Mouse (Mus musculus): ENCODE results near the gene Rhbdl1.
"Not testable (repeated sequence)": the region's sequence is repeated elsewhere in the genome, so short reads cannot be mapped to it uniquely, and the experiment has no call there.

Rhbdl1 gene

DNA sequence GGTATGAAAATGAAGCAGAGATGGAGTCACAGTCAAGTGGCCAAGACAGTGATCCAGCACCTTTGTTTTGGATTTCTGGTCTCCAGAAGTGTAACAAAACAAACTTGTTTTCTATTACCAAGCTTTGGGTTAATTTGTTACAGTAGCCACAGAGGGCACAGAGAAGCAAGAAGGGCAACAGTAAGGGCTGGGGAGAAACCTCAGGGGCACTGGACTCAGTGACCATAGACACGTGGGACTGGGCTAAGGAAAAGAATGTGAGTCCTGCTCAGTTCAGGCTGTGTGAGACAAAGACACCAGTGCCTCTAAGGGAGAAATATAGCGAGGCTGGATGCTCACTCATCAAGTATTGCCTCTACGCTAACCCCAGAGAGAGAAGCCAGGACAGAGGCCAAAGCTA lies 35.6 kb upstream of the Rhbdl1 start:
- no peak for DNase-seq (ENCODE audit: low read depth, low spot score)

DNA sequence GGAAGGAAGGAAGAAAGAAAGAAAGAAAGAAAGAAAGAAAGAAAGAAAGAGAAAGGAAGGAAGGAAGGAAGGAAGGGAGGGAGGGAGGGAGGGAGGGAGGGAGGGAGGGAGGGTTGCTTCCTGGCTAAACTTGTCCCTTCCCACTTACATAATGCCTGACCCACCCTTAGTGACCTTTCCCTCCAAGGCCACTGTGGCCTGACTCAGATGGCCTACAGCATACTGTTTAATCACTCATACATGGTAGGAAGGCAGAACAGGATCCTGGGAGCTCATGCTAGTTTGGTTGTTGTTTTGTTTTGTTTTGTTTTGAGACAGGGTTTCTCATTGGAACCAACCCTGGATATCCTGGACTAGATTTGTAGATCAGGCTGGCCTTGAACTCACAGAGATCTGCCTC lies 34.5 kb upstream of the Rhbdl1 start:
- DNase-seq (ENCODE audit: low read depth, low spot score), result not testable (repeated sequence)

DNA sequence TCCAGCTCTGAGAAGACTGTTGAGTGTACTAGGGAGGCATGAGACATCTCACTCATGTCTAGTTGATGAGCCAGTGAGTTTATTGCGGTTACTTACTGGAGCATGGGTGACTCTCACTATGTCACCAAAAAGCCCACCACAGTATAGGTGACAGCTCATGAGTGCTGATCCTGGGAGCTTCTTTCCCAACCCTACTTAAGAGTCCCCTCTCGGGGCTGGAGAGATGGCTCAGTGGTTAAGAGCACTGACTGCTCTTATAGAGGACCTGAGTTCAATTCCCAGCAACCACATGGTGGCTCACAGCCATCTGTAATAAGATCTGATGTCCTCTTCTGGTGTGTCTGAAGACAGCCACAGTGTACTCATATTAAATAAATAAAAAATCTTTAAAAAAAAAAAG lies 32.9 kb upstream of the Rhbdl1 start:
- no peak for DNase-seq (ENCODE audit: low read depth, low spot score)

DNA sequence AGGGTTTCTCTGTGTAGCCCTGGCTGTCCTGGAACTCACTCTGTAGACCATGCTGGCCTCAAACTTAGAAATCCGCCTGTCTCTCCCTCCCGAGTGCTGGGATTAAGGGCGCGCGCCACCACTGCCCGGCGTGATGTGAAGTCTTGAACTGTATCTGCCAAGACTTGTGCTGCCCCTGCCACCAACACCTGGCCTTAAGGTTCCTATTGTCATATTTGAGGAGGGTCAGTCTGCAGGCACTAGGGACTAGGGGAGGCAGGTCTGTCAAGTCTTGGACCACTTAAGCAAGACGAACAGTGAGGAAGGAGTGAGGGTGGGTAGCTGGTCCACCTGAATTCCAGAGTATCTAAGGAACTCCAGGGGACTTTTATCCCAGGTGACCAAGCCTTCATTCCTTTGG lies 32.4 kb upstream of the Rhbdl1 start:
- no peak for DNase-seq (ENCODE audit: low read depth, low spot score)

DNA sequence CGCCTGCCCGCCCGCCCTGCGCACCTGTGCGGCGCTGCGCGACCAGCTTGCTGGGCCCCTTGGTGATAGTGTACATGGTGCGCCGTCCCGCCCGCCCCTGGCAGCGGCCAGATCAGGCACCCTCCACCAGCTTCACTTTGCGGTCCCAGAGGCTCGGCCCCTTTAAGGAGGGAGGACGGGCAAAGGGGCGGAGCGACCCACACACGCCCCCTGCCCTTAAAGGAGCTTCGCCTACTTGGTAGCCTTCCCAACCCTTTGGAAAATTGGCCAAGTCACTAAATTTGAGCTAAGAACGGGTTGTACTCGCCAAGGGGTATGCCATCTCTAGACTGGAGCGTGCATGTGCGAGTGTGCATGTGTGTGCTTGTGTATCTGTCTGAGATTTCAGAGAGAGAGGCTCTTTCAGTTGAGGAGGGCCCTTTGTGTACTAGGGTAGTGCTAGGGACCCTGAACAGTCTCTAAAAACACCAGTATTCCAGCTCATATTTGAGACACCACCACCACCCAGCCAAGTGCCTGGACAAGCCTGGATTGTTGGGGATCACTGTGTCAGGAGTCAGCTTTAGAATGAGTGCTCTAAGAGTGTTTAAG lies 31.6 kb upstream of the Rhbdl1 start, which contains the start of gene Mcrip2:
Mcrip2 (minus strand) TSS at position 164 of the 591 bp plus-strand sequence.
- DNase-seq (ENCODE audit: low read depth, low spot score), result peak; percentile 74

DNA sequence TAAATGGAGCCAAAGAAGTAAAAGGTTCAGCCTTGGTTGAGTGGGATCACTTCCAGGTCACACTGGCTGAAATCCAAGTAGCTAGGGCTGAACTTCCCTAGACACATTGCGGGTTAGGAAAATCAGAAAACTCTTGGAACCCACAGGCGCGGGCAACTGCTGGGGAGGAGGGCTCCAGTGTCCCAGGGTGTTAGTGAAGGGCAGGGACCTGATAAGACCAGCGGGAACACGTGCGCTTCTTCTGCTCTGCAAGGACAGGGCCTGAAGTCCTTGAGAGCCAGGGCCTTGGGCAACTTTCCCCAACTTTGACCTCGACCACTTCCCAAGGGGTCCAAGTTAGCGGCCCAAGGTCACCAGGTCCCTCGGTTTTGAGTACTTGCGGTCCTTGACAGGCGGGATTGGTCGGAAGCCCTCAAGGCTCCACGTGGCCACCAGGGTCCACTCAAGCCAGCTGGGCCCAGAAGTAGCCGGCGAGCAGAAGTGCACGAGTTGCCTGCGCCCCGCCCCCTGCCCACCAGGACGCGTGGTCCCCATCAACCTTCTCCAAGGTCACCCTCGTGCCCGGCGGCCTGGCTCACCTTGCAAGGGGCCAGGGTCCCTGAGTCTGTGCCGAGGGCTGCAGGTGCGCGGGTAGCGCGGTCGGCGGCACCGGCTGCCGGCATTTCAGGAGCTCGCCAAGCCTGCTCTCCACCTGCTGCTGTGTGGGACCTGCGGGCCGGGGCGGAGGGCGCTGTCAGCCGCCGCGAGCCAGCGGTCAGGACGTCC lies 30.9 kb upstream of the Rhbdl1 start:
- no peak for DNase-seq (ENCODE audit: low read depth, low spot score)

DNA sequence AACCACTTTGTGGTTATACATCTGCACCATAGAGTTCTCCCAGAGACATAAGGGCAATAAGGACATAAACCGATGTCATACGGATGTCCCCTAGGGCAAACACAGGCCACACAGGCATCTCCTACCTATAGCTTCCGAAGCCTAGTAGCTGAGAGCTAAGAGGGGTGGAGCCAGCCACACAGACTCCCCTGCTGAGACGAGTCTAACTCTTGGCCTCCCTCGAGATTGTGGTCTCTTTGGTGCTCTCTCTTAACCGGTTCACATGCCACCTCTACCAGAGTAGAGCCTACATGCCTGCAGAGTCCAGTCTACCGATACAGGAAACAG lies 30.4 kb upstream of the Rhbdl1 start:
- peak; percentile 47 for DNase-seq (ENCODE audit: low read depth, low spot score)

DNA sequence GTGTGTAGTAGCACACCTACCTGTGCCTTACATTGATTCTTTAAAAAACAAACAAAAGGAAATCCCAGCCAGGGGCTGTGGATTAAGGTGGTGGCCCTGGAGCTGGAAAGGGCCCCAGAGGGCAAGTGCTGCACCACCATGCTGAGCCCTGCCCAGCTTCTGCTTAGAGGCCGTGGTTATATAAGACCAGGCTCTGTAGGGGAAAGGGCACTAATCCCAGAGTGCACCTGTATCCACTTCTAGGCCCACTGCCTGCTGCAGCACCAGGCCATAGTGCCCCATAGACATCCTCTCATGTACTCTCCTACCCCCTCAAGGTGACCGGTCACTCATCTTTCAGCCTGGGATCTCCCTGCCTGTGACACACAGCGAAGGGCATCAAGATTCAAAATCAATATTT lies 29.1 kb upstream of the Rhbdl1 start:
- DNase-seq (ENCODE audit: low read depth, low spot score), result no peak

DNA sequence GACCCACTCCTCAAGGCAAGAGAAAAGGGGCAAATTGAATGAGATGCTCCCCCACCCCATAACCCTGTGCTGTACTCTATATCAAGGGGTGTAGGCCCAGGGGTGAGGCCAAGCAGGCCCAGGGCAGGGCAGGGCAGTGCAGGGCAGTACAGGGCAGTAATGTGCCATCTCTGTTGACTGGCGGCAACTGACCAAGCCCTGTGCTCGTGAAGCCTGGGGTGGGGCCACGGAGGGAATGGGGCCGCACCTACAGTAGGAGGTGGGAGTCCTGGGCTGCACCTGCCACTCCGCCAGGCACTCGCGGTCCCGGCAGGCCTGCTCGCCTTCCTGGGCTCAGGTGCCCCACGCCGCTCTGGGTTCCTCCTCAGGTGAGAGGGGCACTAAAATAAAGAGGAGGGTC lies 28.2 kb upstream of the Rhbdl1 start:
- DNase-seq (ENCODE audit: low read depth, low spot score), result no peak

DNA sequence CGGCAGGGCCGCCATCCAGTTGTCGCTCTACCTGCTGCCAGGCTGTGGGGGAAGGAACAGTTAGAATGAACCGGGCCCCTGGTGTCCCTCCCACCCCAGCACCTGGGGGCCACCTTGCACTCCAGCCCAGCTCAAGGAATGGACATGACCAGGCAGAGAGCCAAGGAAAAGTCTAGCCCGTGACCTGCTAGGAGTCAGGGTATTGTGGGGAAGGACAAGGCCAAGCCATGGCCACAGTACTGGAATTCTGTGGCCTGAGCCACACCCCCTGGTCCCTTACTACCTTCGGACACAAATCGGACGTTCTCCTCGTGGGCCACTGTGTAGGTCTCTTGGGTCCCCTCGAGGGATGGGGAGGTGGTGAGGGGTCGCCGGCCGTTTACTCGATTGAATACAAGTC lies 27.2 kb upstream of the Rhbdl1 start:
- DNase-seq (ENCODE audit: low read depth, low spot score), result no peak

DNA sequence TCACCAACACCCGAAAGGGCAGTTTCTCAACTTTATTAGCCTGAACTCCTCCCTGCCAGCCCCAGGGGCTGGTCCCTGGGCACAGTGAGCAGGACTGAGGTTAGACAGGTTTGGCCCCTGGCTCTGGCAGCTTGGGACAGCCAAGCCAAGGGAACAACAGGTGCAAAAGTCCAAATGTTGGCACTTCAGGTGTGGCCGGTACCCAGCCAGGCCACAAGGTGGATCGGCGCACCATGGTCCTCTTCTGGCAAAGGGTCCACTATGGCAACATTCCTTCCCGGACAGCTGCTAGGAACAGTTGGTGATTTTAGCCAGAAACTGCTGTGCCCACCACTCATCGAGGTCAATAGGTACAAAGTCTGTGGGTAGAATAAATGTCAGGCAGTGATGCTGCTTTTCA lies 26.6 kb upstream of the Rhbdl1 start:
- no peak for DNase-seq (ENCODE audit: low read depth, low spot score)

DNA sequence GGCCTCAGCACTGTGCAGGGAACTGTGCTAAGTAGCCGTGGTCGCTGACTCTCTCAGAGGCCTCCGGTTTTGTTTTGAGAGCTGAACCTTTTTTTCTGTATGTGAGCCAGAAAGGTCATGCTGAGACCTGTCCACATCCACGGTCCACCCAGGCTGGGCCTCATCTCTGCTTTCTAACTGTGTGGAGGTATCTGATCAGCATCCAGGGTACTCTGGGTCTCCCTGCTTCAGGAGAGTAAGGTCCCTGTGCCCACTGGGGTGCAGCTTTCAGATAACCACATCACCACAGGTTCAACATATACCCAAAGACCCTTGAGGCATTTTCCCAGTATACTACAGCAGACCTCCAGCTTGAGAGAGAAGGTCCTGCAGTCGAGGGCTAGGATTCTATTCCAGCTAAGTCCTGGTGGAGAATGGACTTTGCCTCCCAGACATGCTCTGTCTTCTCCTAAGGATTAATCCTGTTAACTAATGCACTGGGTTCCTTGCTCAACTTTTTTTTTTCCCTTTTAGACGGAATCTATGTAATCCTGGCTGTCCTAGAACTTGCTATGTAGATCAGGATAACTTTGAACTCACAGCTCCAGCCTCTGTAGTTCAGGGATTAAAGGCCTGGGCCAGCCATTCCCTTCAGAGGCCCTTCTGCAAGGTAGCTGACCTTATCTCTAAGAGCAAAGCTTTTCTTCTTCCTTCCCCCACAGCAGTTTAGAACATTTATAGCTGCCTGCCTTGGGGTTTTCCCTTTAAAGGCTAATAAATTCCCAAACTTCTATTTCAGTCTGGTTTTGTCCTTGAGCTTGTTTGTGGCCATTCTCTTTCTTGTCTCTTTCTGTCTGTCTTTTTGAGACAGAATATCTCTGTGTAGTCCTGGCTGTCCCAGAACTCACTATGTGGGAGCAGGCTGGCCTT lies 24.9 kb upstream of the Rhbdl1 start:
- no peak for DNase-seq (ENCODE audit: low read depth, low spot score)

DNA sequence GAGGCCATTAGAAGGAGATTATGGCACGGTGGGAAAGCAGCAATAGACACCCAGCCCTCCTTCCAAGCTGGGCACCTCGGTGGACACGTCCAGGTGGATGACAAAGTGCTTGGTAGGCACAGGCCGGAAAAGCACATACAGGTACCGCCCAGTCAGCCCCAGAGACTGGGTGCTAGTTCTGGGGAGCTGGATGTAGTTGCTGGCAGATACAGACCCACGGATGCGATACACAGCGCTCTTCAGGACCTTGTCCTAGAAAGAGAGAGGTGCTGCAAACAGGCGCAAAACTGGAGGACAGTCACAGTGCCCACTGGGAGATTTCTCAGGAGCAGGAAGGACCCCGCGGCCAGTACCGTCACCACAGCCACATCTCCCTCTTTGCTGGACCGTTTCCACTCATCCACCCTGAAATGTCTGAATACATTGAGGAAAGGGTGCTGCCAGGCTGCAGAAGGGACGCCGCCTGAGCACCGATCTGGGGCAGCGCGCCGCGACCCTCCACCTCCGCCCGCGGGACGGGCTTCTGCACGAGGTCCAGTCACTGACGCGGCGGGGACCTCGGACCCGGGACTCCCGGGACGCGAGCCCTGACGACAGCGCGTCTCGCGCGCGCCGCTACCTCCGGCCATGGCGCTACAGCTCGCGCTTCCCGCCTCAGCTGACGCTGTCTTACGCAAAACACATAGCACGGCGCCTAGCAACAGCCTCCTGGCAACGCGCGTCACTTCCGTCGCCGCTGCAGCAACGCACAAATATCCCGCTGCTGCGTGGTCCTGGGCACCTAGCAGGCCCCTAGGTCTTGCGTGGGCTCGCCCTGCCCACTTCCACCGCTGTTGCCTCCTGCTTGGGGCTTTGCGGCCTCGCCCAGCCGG lies 24.0 kb upstream of the Rhbdl1 start, which contains the start of gene Wdr90:
Wdr90 (minus strand) TSS at position 670 of the 872 bp plus-strand sequence.
- peak; percentile 89 for DNase-seq (ENCODE audit: low read depth, low spot score)

DNA sequence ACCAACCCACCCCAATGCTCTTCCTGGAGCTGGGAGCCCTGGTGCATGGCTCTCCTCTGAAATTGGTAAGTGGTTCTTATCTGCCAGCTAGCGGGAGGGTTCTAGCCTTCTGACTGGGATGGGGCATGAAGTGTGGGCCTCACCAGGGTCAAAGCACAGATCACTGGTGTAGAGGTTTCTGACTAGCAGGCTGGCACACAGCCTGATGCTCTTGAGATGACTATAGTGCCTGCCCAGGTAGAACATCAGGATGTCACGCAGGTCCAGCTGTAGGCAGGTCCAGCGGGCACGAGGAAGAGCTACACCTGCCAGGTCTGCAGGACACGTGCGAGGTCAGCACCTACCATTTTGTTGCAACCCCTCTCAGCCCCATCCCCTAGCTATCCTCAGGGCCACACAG lies 23.1 kb upstream of the Rhbdl1 start:
- no peak for DNase-seq (ENCODE audit: low read depth, low spot score)

DNA sequence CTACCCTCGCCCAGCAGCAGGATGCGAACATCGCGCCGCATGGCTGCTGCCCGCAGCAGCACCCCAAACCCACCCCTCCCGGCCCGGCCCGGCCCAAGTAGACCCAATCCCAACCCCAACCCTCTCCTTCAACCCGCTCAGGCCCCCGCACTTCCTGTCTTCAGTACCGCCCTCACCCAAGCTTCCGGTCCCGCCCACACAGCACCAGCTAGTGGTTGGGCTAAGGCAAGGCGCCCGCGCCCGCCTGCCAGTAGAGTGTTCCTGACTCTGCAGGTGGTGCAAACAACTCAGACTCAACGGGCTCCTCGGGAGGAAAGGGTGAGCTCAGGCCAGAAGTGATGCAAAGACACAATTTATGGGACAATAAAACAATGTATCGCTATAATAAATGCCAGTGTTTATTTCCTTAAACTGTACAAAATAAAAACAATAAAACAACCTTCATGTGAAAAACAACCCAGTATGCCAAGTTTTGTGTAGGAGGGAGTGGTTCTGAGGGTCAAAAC lies 7.4 kb upstream of the Rhbdl1 start, which contains the start of gene Rhot2:
Rhot2 (minus strand) TSS at position 456 of the 506 bp plus-strand sequence.
- peak; percentile 91 for DNase-seq (ENCODE audit: low read depth, low spot score)

DNA sequence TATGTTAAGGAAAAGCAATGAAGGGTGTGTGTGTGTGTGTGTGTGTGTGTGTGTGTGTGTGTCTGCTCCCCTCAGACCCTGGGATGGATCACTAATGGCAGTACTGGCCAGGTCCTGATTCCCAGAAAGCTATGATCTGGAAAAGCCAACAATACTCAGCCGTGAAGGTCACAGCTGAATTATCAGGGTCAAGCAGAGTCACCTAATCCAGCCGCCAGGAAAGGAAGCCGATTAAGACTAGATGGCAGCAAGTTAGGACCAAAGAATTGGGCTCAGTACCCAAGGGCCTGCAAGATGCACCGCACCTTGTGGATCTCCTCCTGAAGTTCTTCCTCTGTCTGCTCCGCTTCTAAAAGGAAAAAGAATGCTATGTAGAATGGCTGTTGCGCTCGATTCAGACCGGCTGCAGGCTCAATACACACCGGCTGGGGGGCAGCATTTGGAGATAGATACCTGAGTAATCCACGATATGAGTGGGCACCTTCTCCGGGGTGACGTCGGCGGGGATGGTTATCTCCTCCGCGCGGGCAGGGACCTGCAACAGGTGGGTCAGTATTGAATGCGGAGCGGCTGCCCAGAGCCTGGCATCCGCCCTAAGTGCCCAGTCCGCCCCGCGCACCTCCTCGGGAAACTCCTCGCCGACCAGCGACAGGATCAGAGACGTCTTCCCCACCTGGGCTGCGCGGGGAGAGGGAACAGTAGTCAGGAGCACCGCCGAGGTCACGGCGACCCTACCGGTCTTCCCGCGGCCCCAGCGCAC lies 6.7 kb upstream of the Rhbdl1 start:
- no peak for DNase-seq (ENCODE audit: low read depth, low spot score)

DNA sequence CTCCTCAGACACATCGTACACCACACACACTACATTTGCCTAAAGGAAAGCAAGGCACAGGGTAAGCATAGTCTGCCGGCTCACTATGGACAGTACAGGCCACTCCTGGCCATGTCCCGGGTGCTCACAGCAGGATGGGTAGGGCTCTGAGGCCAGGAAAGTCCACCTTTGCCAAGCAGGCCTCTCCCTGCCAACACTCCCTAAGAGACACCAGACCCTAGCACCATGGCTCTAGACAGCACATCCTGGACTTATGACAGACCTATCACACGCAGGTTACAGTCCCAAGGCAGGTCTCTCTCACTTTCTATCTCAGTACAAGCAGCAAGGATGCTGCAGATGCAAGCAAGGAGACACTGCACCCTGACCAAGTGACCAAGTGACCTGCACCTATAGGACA lies 6.0 kb upstream of the Rhbdl1 start:
- DNase-seq (ENCODE audit: low read depth, low spot score), result no peak

DNA sequence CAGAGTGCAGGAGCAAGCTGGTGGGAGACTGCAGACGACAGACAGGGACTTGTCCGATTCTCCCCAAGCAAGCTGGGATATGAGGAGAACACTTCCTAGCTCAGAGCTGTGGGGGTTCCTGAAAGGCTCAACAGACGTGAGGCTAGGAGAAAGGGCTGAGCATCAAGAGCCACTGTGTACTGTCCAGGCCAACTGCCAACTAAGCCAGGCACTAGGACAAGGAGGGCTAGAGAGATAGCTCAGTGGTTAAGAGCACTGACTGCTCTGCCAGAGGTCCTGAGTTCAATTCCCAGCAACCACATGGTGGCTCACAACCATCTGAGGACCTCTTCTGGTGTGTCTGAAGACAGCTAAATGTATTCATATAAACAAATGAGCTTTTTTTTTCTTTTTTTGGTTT lies 5.4 kb upstream of the Rhbdl1 start:
- DNase-seq (ENCODE audit: low read depth, low spot score), result no peak

DNA sequence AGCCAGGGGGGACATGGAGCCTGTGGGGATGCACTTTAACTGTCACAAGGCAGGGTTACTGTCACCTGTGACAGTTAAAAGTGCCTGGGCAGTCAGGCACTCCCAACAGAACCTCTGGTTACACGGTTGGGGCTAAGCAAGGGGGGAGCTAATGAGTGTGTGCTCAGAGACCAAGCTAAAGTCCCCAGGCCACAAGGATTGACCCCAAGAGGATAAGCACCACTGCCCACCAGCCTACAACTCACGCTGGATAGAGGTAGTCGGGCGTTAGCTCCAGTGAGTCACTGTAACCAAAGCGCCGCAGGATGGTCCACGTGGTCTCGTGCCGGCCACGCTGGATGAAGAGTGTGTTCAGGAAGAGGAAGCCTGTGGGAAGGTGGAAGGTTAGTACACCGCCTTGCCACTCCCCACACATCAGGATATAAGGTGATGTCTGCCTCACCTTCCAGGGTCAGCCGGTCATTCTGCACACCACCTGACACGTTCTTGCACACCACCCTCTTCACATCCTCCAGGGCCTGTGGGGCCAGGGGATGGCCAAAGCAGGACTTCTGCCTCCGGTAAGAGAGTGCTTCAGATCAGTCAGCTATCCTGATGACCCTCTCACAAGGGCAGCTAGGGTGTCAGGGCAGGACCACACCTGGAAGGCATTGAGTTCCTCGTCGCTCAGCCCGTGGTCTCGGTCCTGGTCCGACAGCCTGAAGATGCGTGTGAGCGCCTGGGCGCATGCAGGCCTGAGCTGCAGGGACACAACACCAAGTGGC lies 4.2 kb upstream of the Rhbdl1 start, which contains the start of gene Gm20683:
Gm20683 (minus strand) TSS at position 647 of the 764 bp plus-strand sequence.
- no peak for DNase-seq (ENCODE audit: low read depth, low spot score)

DNA sequence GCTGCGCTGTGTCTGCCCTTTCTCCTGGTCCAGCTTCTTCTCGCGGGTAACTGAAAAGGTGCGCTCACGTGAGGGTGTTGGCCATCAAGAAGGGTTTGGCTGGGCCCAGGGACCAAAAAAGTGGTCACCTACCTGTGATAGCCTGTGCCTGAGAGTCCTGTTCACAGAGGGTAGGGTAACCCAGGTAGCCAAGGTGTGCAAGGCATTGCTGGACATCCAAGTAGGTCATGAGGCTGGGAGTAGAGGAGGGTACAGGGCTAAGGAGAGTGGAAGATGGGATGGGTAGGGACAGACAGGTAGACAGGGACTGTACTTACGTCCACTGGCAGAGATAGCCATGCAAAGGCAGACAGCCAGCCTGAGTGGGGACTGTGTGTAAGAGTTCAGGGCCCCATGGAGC lies 3.4 kb upstream of the Rhbdl1 start:
- no peak for DNase-seq (ENCODE audit: low read depth, low spot score)

Measured in ES-CJ7 (cell line).